Mouse (Mus musculus) C2C12 (cell line): ENCODE results near the gene Ncmap.

Experiments used
- CTCF ChIP-seq: IDR thresholded peaks from one replicate; pipeline ENCODE4 v1.5.1; 2011; ENCODE audit not compliant: control insufficient read depth, insufficient read depth, insufficient read length
- FOSL1 ChIP-seq: IDR thresholded peaks from one replicate; pipeline ENCODE4 v1.8.0; 2011; ENCODE audit warnings: mild to moderate bottlenecking, low read length; ENCODE audit not compliant: poor library complexity, insufficient read depth, severe bottlenecking
- MAX ChIP-seq: IDR thresholded peaks from one replicate; pipeline ENCODE4 v1.6.1; 2011; ENCODE audit warnings: mild to moderate bottlenecking, control low read depth
- MYOD1 ChIP-seq: IDR thresholded peaks from one replicate; pipeline ENCODE4 v1.6.1; 2011; ENCODE audit warnings: low read depth; ENCODE audit not compliant: control insufficient read depth, insufficient read length
- MYOG ChIP-seq: IDR thresholded peaks from one replicate; pipeline ENCODE4 v1.6.1; 2011; ENCODE audit not compliant: control insufficient read depth, insufficient read length; ENCODE audit errors: extremely low read depth
- USF1 ChIP-seq: IDR thresholded peaks from one replicate; pipeline ENCODE4 v1.6.1; 2011; ENCODE audit warnings: low read depth, mild to moderate bottlenecking, control low read depth, moderate library complexity

DNA sequence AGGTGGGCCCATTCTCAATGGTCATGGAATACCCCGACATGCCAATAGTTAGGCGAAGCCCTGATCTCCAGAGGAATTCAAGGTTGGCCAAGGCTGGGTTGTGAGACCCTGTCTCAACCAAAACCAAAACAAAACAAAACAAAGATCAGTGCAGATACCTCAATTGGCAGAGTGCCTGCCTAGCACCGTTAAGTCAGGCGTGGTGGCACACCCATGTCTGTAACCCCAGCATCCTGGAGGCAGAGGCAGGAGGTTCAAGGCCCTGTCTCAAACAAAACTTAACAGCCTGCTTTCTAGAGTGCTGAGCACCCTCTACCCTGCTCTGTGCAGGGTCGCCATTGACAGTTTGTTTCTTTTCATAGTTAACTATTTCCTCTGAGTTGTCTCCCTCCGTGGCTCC is 7.0 kb downstream of the Ncmap start:
- TF ChIP-seq CTCF (no peak), MYOG (no peak), MAX (no peak), MYOD1 (no peak), FOSL1 (no peak), USF1 (no peak)
